Mouse (Mus musculus) forebrain, embryonic 16.5 days (tissue): ENCODE results near the gene Gm11559. TPM values are rescaled to one million over a fixed set of nuclear protein-coding genes. Genes with fewer than 3 reads are reported as not detected.
"Not testable (repeated sequence)": the region's sequence is repeated elsewhere in the genome, so short reads cannot be mapped to it uniquely, and the experiment has no call there.

Experiments
- ATAC-seq: fragments of 200-750 bp; cut with Nextera tagmentation; 2 replicates; pipeline ENCODE4 v1.8.0; 2017; ENCODE audit warnings: mild to moderate bottlenecking, moderate library complexity
- H3K27ac ChIP-seq: fragments of 300-500 bp; sonication (generic); 2 replicates; pipeline ENCODE4 v1.5.1; 2014; ENCODE audit warnings: low read length, control low read depth
- H3K27me3 ChIP-seq: fragments of 300-500 bp; sonication (generic); replicated peaks from 2 replicates; pipeline ENCODE4 v1.6.1; 2014; ENCODE audit warnings: low read length; ENCODE audit not compliant: control insufficient read depth, insufficient read depth
- H3K36me3 ChIP-seq: fragments of 300-500 bp; sonication (generic); 2 replicates; pipeline ENCODE4 v1.6.1; 2014; ENCODE audit not compliant: control insufficient read depth, insufficient read depth
- H3K4me1 ChIP-seq: fragments of 300-500 bp; sonication (generic); replicated peaks from 2 replicates; pipeline ENCODE4 v1.6.1; 2014; ENCODE audit warnings: low read length; ENCODE audit not compliant: control insufficient read depth, insufficient read depth
- H3K4me2 ChIP-seq: fragments of 300-500 bp; sonication (generic); 2 replicates; pipeline ENCODE4 v1.6.1; 2014; ENCODE audit warnings: mild to moderate bottlenecking, low read length, control low read depth
- H3K4me3 ChIP-seq: fragments of 300-500 bp; sonication (generic); replicated peaks from 2 replicates; pipeline ENCODE4 v1.5.1; 2014; ENCODE audit warnings: mild to moderate bottlenecking, low read length, control low read depth
- H3K9ac ChIP-seq: fragments of 300-500 bp; sonication (generic); replicated peaks from 2 replicates; pipeline ENCODE4 v1.6.1; 2014; ENCODE audit warnings: low read depth, low read length, control low read depth
- H3K9me3 ChIP-seq: fragments of 300-500 bp; sonication (generic); 2 replicates; pipeline ENCODE4 v1.6.1; 2016; ENCODE audit warnings: low read length; ENCODE audit not compliant: control insufficient read depth
- WGBS: fragments of 180-500 bp; shearing (Covaris S2); extraction: QIAGEN DNeasy Blood & Tissue Kit; methylation state at CpG from one replicate; pipeline ENCODE4 v1.1.7; 2014; 5-methylcytosine and 5-hydroxymethylcytosine counted together
- polyA plus RNA-seq: library from polyadenylated mRNA; unstranded; fragments of >200 nt; fragmentation: Nextera tagmentation; extraction: Ambion mirVana; gene quantifications from 2 replicates; pipeline ENCODE4 v1.2.1, GENCODE M21; 2015

Gm11559 gene
- polyA plus RNA-seq, 1 experiment from 2014 or later, result not detected

DNA sequence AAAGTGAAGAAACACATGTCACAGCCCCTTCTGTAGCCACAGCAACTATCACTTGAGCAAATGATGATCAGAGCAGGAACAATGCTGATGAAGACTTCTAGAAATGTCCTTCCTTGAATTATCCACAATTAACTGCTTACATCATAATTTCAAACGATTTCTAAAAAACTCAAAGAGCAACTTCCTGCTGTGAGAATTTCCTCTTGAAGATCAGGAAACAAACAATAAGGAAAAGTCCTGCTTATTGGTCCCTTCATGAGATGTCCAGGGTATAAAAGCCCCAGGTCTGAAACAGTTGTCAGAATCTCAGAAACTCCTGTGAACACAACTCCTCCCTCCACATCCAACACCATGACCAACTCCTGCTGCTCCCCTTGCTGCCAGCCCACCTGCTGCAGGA is 14.6 kb downstream of the Gm11559 start, which contains the start of gene Gm11567:
Gene Gm11567, plus strand, starts transcription at position 301 of the 400 bp plus-strand sequence.
- not testable (repeated sequence) for H3K9ac ChIP-seq, H3K4me3 ChIP-seq, ATAC-seq, H3K9me3 ChIP-seq, H3K36me3 ChIP-seq, H3K27ac ChIP-seq, H3K4me1 ChIP-seq, H3K4me2 ChIP-seq, H3K27me3 ChIP-seq
- 37% methylated on average over 1 of the region's 1 CpGs for whole genome bisulfite sequencing

GRCm38 (mm10) chr11:99907620-99908019 is 43.3 kb downstream of the Gm11559 start, which contains the start of gene Krtap31-1:
TSS of gene Krtap31-1 (plus strand) at chr11:99907920.
- no peak for ATAC-seq
- no peak within 1 kb of the TSS for H3K27ac ChIP-seq
- no peaks in the 10 kb centered on the region for H3K9me3 ChIP-seq
- H3K36me3 ChIP-seq, result no peaks in the 10 kb centered on the region
- H3K4me1 ChIP-seq, result no peaks in the 10 kb centered on the region
- 88% methylated on average over 2 of the region's 2 CpGs for WGBS
- no peak within 1 kb of the TSS for H3K9ac ChIP-seq
- H3K4me2 ChIP-seq, result no peak within 1 kb of the TSS
- H3K27me3 ChIP-seq, result no peaks in the 10 kb centered on the region
- no peak within 1 kb of the TSS for H3K4me3 ChIP-seq

GRCm38 (mm10) chr11:99914451-99914850 is 50.2 kb downstream of the Gm11559 start, which contains the start of gene Gm11565:
TSS of gene Gm11565 (plus strand) at chr11:99914751.
- no peaks in the 10 kb centered on the region for H3K27me3 ChIP-seq
- WGBS, result 91% methylated on average over 3 of the region's 3 CpGs
- no peak within 1 kb of the TSS for H3K27ac ChIP-seq
- H3K9me3 ChIP-seq, result no peaks in the 10 kb centered on the region
- no peaks in the 10 kb centered on the region for H3K36me3 ChIP-seq
- H3K4me3 ChIP-seq, result no peak within 1 kb of the TSS
- no peak within 1 kb of the TSS for H3K9ac ChIP-seq
- no peak within 1 kb of the TSS for H3K4me2 ChIP-seq
- ATAC-seq, result no peak
- H3K4me1 ChIP-seq, result no peaks in the 10 kb centered on the region

Other genes with a start within 250 kb of the Gm11559 start
- not detected in 2 replicates for gene Krtap2-4, start 249.6 kb upstream of the Gm11559 start, polyA plus RNA-seq
- gene Gm11562, start 244.0 kb upstream of the Gm11559 start, polyA plus RNA-seq, result not detected in 2 replicates
- not detected in 2 replicates for gene Krtap4-1, start 236.2 kb upstream of the Gm11559 start, polyA plus RNA-seq
- not detected in 2 replicates for gene Krtap4-2, start 229.4 kb upstream of the Gm11559 start, polyA plus RNA-seq
- not detected in 2 replicates for gene Krtap4-7, start 220.4 kb upstream of the Gm11559 start, polyA plus RNA-seq
- gene Gm11555, start 214.2 kb upstream of the Gm11559 start, polyA plus RNA-seq, result not detected in 2 replicates
- not detected in 2 replicates for gene Gm11563, start 205.5 kb upstream of the Gm11559 start, polyA plus RNA-seq
- gene Krtap4-6, start 198.5 kb upstream of the Gm11559 start, polyA plus RNA-seq, result not detected in 2 replicates
- not detected in 2 replicates for gene Gm14190, start 173.7 kb upstream of the Gm11559 start, polyA plus RNA-seq
- not detected in 2 replicates for gene Gm14180, start 130.2 kb upstream of the Gm11559 start, polyA plus RNA-seq
- gene Gm11595, start 91.6 kb upstream of the Gm11559 start, polyA plus RNA-seq, result not detected in 2 replicates
- not detected in 2 replicates for gene Krtap4-8, start 83.8 kb upstream of the Gm11559 start, polyA plus RNA-seq
- not detected in 2 replicates for gene Krtap4-9, start 79.3 kb upstream of the Gm11559 start, polyA plus RNA-seq
- not detected in 2 replicates for gene Gm11596, start 71.0 kb upstream of the Gm11559 start, polyA plus RNA-seq
- gene Gm11569, start 65.5 kb upstream of the Gm11559 start, polyA plus RNA-seq, result not detected in 2 replicates
- not detected in 2 replicates for gene Gm11554, start 60.0 kb upstream of the Gm11559 start, polyA plus RNA-seq
- not detected in 2 replicates for gene Krtap4-13, start 54.6 kb upstream of the Gm11559 start, polyA plus RNA-seq
- not detected in 2 replicates for gene Gm11564, start 48.8 kb upstream of the Gm11559 start, polyA plus RNA-seq
- gene 2300003K06Rik, start 26.4 kb upstream of the Gm11559 start, polyA plus RNA-seq, result not detected in 2 replicates
- not detected in 2 replicates for gene Krtap4-16, start 12.9 kb upstream of the Gm11559 start, polyA plus RNA-seq
- gene Gm11568, start 6.6 kb upstream of the Gm11559 start, polyA plus RNA-seq, result not detected in 2 replicates
- not detected in 2 replicates for gene Krtap9-1, start 8.9 kb downstream of the Gm11559 start, polyA plus RNA-seq
- gene Gm11567, start 14.7 kb downstream of the Gm11559 start, polyA plus RNA-seq, result not detected in 2 replicates
- gene Krtap31-1, start 43.4 kb downstream of the Gm11559 start, polyA plus RNA-seq, result not detected in 2 replicates
- not detected in 2 replicates for gene Gm11565, start 50.3 kb downstream of the Gm11559 start, polyA plus RNA-seq
- not detected in 2 replicates for gene Krtap31-2, start 71.8 kb downstream of the Gm11559 start, polyA plus RNA-seq
- gene Krtap9-5, start 84.0 kb downstream of the Gm11559 start, polyA plus RNA-seq, result not detected in 2 replicates
- gene Krtap29-1, start 114.6 kb downstream of the Gm11559 start, polyA plus RNA-seq, result not detected in 2 replicates
- gene Krtap16-1, start 122.1 kb downstream of the Gm11559 start, polyA plus RNA-seq, result not detected in 2 replicates
- gene Krtap17-1, start 129.5 kb downstream of the Gm11559 start, polyA plus RNA-seq, result not detected in 2 replicates
- not detected in 2 replicates for gene Krt33a, start 151.7 kb downstream of the Gm11559 start, polyA plus RNA-seq
- not detected in 2 replicates for gene Krt33b, start 165.4 kb downstream of the Gm11559 start, polyA plus RNA-seq
- gene Krt34, start 177.1 kb downstream of the Gm11559 start, polyA plus RNA-seq, result not detected in 2 replicates
- not detected in 2 replicates for gene Krt31, start 186.1 kb downstream of the Gm11559 start, polyA plus RNA-seq
- not detected in 2 replicates for gene Krt32, start 223.8 kb downstream of the Gm11559 start, polyA plus RNA-seq
- gene Krt35, start 231.8 kb downstream of the Gm11559 start, polyA plus RNA-seq, result not detected in 2 replicates
- gene Krt36, start 241.2 kb downstream of the Gm11559 start, polyA plus RNA-seq, result not detected in 2 replicates